Mouse (Mus musculus) lung, postnatal 25 days (tissue): ENCODE results near the gene Spats1.
"Not testable (repeated sequence)": the region's sequence is repeated elsewhere in the genome, so short reads cannot be mapped to it uniquely, and the experiment has no call there.

Source experiments
- DNase-seq: peaks from one replicate; pipeline ENCODE4 v3.0.0; 2022; ENCODE audit warnings: low spot score

Gene Spats1

GRCm38 (mm10) chr17:45489736-45490135 is 14.5 kb upstream of the Spats1 start:
- no peak for DNase-seq

GRCm38 (mm10) chr17:45488321-45489254 is 13.4 kb upstream of the Spats1 start:
- no peak for DNase-seq

- DNase-seq, result no peak
Measured at GRCm38 (mm10) chr17:45487216-45487615, 12.0 kb upstream of the Spats1 start.

- DNase-seq, result no peak
Measured at GRCm38 (mm10) chr17:45485581-45485980, 10.4 kb upstream of the Spats1 start.

GRCm38 (mm10) chr17:45480429-45480828 is 5.2 kb upstream of the Spats1 start:
- no peak for DNase-seq

GRCm38 (mm10) chr17:45478234-45478825 is 3.1 kb upstream of the Spats1 start:
- peak; percentile 65 for DNase-seq

- no peak for DNase-seq
Measured at GRCm38 (mm10) chr17:45474146-45474545, 1.1 kb downstream of the Spats1 start.

GRCm38 (mm10) chr17:45473667-45474066 is 1.5 kb downstream of the Spats1 start:
- DNase-seq, result no peak

GRCm38 (mm10) chr17:45470726-45471125 is 4.5 kb downstream of the Spats1 start:
- no peak for DNase-seq

- DNase-seq, result no peak
Measured at GRCm38 (mm10) chr17:45468302-45468701, 6.9 kb downstream of the Spats1 start.

GRCm38 (mm10) chr17:45466701-45467100 is 8.5 kb downstream of the Spats1 start:
- DNase-seq, result no peak

GRCm38 (mm10) chr17:45464255-45464654 is 11.0 kb downstream of the Spats1 start:
- no peak for DNase-seq

- no peak for DNase-seq
Measured at GRCm38 (mm10) chr17:45462506-45462905, 12.7 kb downstream of the Spats1 start.

GRCm38 (mm10) chr17:45459062-45459461 is 16.2 kb downstream of the Spats1 start:
- no peak for DNase-seq

GRCm38 (mm10) chr17:45458516-45458915 is 16.7 kb downstream of the Spats1 start:
- DNase-seq, result no peak

GRCm38 (mm10) chr17:45457487-45457886 is 17.7 kb downstream of the Spats1 start:
- no peak for DNase-seq

- no peak for DNase-seq
Measured at GRCm38 (mm10) chr17:45456260-45457152, 18.7 kb downstream of the Spats1 start.

GRCm38 (mm10) chr17:45455783-45456182 is 19.4 kb downstream of the Spats1 start:
- not testable (repeated sequence) for DNase-seq

- no peak for DNase-seq
Measured at GRCm38 (mm10) chr17:45454794-45455193, 20.4 kb downstream of the Spats1 start.

GRCm38 (mm10) chr17:45452271-45452670 is 22.9 kb downstream of the Spats1 start:
- no peak for DNase-seq

- DNase-seq, result no peak
Measured at GRCm38 (mm10) chr17:45450153-45450552, 25.1 kb downstream of the Spats1 start.

- DNase-seq, result no peak
Measured at GRCm38 (mm10) chr17:45449586-45449985, 25.6 kb downstream of the Spats1 start.
